Mouse (Mus musculus): ENCODE measurements around the gene Gcnt2.

DNA sequence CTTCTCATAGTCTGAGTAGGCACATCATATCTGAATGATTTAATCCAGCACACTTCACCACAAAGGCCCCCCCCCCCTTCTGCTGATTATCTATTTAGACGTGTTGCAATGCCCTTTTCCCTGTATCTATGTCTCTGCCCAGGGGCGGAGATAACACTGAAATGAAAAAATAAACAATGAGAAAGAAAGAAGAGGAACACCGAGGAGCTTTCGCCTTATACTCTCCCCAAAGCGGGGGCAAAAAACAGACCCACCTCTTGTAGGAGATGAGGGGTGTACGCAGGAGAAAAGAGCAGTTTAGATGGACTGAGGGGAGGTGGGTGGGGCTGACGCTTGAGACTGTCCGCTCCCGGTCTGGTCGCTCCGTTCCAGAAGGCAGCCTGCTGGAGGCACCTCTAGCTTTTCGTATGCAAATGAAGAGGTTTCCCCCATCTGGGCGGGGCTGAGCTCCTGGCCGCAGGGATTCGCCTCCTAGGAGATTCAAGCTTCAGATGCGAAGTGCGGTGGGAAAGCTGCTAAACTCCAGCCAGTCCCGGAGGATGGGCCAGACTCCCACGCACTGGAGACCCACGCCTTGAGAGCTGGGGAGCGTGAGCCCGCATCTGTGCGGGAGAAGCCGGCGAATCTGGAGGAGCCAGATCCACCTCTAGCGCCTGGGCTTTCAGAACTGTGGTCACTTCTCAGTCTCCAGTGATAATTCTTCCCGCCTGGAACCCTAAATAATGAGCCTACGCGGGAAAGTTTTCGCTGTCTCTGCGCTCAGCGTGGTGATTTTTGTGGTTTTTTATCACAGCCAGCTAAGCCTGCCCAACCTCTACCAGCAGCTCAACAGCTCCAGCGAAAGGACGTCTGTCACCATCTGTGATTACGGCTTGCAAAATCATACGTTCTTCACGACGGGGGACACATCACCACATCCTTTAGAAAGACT, 57.9 kb downstream of the Gcnt2 start:
- TF ChIP-seq ZC3H11A (IDR thresholded peaks at IDR 0.05; ENCODE audit: borderline replicate concordance, low read depth, low read length) = no peak
- TF ChIP-seq MAFK (IDR thresholded peaks at IDR 0.05; ENCODE audit: insufficient read depth, low read depth, low read length) = no peak
- TF ChIP-seq HCFC1 (IDR thresholded peaks at IDR 0.05; ENCODE audit: borderline replicate concordance, insufficient read depth, low read length) = no peak; the same call in 1 of the 2 replicates
